10 mouse cellular contexts compared by ENCODE assay signal in genomic region chr19:6260428-6260827, GRCm38 (mm10). TPM values are rescaled to one million over a fixed set of nuclear protein-coding genes. Genes with fewer than 3 reads are reported as not detected.
DNase-seq lines count a peak whose midpoint lies in the region; TF ChIP-seq lines count a peak whose summit lies in the region.
"Had no signal": no experiment of that assay in that cellular context is flagged by ENCODE, and none has a peak within 500 bp of the region (broad histone marks: within the 10 kb centered on the region; RNA-seq: fewer than 3 reads in every experiment).

No protein-coding gene starts in this region.

- peak; percentile 40 for TF ChIP-seq CTCF in left cerebral cortex, adult 2 months (IDR thresholded peaks at IDR 0.05)

- H3K27ac ChIP-seq in left cerebral cortex, adult 2 months = no peak overlapping the region
- H3K27ac ChIP-seq in embryonic facial prominence, embryonic 10.5 days (replicated peaks) = peak overlapping the region; percentile 69
- H3K27ac ChIP-seq: heart, embryonic 13.5 days had no signal

- H3K27me3 ChIP-seq in embryonic facial prominence, embryonic 10.5 days (replicated peaks; ENCODE audit: low read depth, poor library complexity, severe bottlenecking) = no peaks in the 10 kb centered on the region
- H3K27me3 ChIP-seq: heart, embryonic 13.5 days had no signal

- DNase-seq in cerebellum, adult 18-20 months = peak; percentile 45 to 54
- no peak for DNase-seq in cerebellum, postnatal 4 days (ENCODE audit: low spot score in 2 of 2)
- no peak for DNase-seq in left cerebral cortex, adult 2 months (ENCODE audit: extremely low spot score in 1 of 2, low spot score in 2 of 2)
- DNase-seq in left cerebral cortex, adult 8-10 months (ENCODE audit: low spot score in 2 of 2) = no peak
- peak; percentile 35 for DNase-seq in embryonic facial prominence, embryonic 10.5 days (ENCODE audit: low spot score)
- DNase-seq in retina, embryonic 14.5 days (ENCODE audit: low spot score) = peak; percentile 70
- no peak for DNase-seq in right cerebral cortex, postnatal 14 days
- no peak for DNase-seq in right cerebral cortex, adult 2 months (ENCODE audit: low spot score in 2 of 2)

- H3K36me3 ChIP-seq in embryonic facial prominence, embryonic 10.5 days (replicated peaks) = peaks cover 69% of the 10 kb centered on the region

- peaks cover 7% of the 10 kb centered on the region; the same call in 1 of the 2 replicates for H3K9me3 ChIP-seq in embryonic facial prominence, embryonic 10.5 days

- H3K4me1 ChIP-seq in embryonic facial prominence, embryonic 10.5 days = no peaks in the 10 kb centered on the region
- H3K4me1 ChIP-seq: heart, embryonic 13.5 days had no signal

- intact Hi-C loops in left cerebral cortex, adult 2 months (cut with DNase I) = no loop called here

- WGBS in embryonic facial prominence, embryonic 10.5 days = 72% methylated on average over 2 of the region's 2 CpGs

- no peak overlapping the region for H3K4me3 ChIP-seq in left cerebral cortex, adult 2 months
- no peak overlapping the region for H3K4me3 ChIP-seq in embryonic facial prominence, embryonic 10.5 days
- H3K4me3 ChIP-seq: heart, embryonic 13.5 days had no signal

RNA-seq across cellular contexts. Expression of gene Ehd1, which starts 16.1 kb away (rescaled TPM):
- total RNA-seq in left cerebral cortex, adult 2 months (2021) = 10 to 100 TPM; 36.4 to 43.5 TPM
- 10 to 100 TPM; 31.0 to 36.8 (median 35.8) TPM for total RNA-seq in left cerebral cortex, adult 8-10 months (2022)
- 81.8 and 83.5 TPM in 2 replicates for polyA plus RNA-seq in embryonic facial prominence, embryonic 10.5 days (2016; fragmentation: Nextera tagmentation; extraction: Ambion mirVana)

RNA-seq across cellular contexts. Expression of gene Atg2a, which starts 19.0 kb away (rescaled TPM):
- 10 to 100 TPM; 37.4 to 40.1 TPM for total RNA-seq in left cerebral cortex, adult 2 months (2021)
- total RNA-seq in left cerebral cortex, adult 8-10 months (2022) = 10 to 100 TPM; 31.8 to 35.7 (median 35.4) TPM
- polyA plus RNA-seq in embryonic facial prominence, embryonic 10.5 days (2016; fragmentation: Nextera tagmentation; extraction: Ambion mirVana) = 12.5 and 13.6 TPM in 2 replicates

RNA-seq across cellular contexts. Expression of gene Ppp2r5b, which starts 24.8 kb away (rescaled TPM):
- 100 to 1,000 TPM; 149 to 158 TPM for total RNA-seq in left cerebral cortex, adult 2 months (2021)
- total RNA-seq in left cerebral cortex, adult 8-10 months (2022) = 100 to 1,000 TPM; 148 to 158 (median 153) TPM
- 25.5 and 26.3 TPM in 2 replicates for polyA plus RNA-seq in embryonic facial prominence, embryonic 10.5 days (2016; fragmentation: Nextera tagmentation; extraction: Ambion mirVana)

RNA-seq across cellular contexts. Expression of gene Gpha2, which starts 34.2 kb away (rescaled TPM):
- total RNA-seq in left cerebral cortex, adult 2 months (2021) = not detected
- total RNA-seq in left cerebral cortex, adult 8-10 months (2022) = not detected
- polyA plus RNA-seq in embryonic facial prominence, embryonic 10.5 days (2016; fragmentation: Nextera tagmentation; extraction: Ambion mirVana) = 0.98 and 1.3 TPM in 2 replicates
- total RNA-seq: left cerebral cortex, postnatal 25 days had no signal
- polyA plus RNA-seq: heart, embryonic 13.5 days had no signal

RNA-seq across cellular contexts. Expression of gene Cdc42bpg, which starts 45.8 kb away (rescaled TPM):
- 1 to 10 TPM; 3.4 to 4.1 TPM for total RNA-seq in left cerebral cortex, adult 2 months (2021)
- total RNA-seq in left cerebral cortex, adult 8-10 months (2022) = 1 to 10 TPM; 5.4 to 7.4 (median 5.5) TPM
- polyA plus RNA-seq in embryonic facial prominence, embryonic 10.5 days (2016; fragmentation: Nextera tagmentation; extraction: Ambion mirVana) = 0.12 and 0.39 TPM in 2 replicates

Comparison
In these comparisons a context has a peak if more than half of its experiments do, and no peak if none do; other contexts are left out.
1. DNase-seq: peak in cerebellum, adult 18-20 months (2 of 2), embryonic facial prominence, embryonic 10.5 days (single experiment) and retina, embryonic 14.5 days (single experiment); none in cerebellum, postnatal 4 days (0 of 2), left cerebral cortex, adult 2 months (0 of 2), left cerebral cortex, adult 8-10 months (0 of 2), right cerebral cortex, postnatal 14 days (single experiment) and right cerebral cortex, adult 2 months (0 of 2).